Mouse (Mus musculus): ENCODE measurements around the gene Pax4. TPM values are rescaled to one million over a fixed set of nuclear protein-coding genes. Genes with fewer than 3 reads are reported as not detected.

Gene Pax4
- polyA plus RNA-seq, 1 experiment = not detected

DNA sequence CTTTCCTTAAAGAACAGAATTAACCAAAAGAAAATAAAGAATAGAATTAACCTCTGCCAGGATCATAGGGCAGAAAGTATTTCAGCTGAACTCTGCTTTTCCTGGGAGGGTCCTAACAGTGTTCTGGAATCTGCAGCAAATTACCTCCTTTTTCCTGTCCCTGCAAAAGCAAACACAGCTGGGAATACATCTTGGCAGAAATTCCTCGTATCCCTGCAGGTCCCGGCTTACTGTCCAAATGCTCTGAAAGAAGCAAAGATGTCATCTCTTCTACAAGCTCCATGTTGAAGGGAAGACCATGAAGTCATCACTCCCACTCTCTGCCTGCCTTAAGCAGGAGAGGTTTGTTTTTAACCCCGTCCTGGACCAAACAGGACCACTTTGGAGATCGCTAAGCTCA, 32.2 kb downstream of the Pax4 start:
- peaks cover 14% of the 10 kb centered on the region for H3K4me1 ChIP-seq (replicated peaks; ENCODE audit: control insufficient read depth, insufficient read depth, low read length)
- TF ChIP-seq POLR2A (IDR thresholded peaks at IDR 0.05; ENCODE audit: control insufficient read depth, extremely low read depth, insufficient read depth, low read length, poor library complexity) (no peak), CTCF (IDR thresholded peaks at IDR 0.05; ENCODE audit: borderline replicate concordance, control insufficient read depth, extremely low read depth, insufficient read depth, low read length, poor library complexity) (no peak)
- no peak overlapping the region for H3K4me3 ChIP-seq (ENCODE audit: control insufficient read depth, insufficient read depth, low read length)
- DNase-seq = no peak
- H3K27me3 ChIP-seq (ENCODE audit: control insufficient read depth, insufficient read depth, low read length) = no peaks in the 10 kb centered on the region
- 97% methylated on average over 4 of the region's 4 CpGs for WGBS
- peaks cover 26% of the 10 kb centered on the region for H3K36me3 ChIP-seq (ENCODE audit: control insufficient read depth, insufficient read depth, low read length)
- H3K27ac ChIP-seq (ENCODE audit: control insufficient read depth, insufficient read depth, low read length) = no peak overlapping the region

- H3K4me3 ChIP-seq (ENCODE audit: control insufficient read depth, insufficient read depth, low read length) = no peak overlapping the region
- no peaks in the 10 kb centered on the region for H3K27me3 ChIP-seq (ENCODE audit: control insufficient read depth, insufficient read depth, low read length)
- H3K27ac ChIP-seq (ENCODE audit: control insufficient read depth, insufficient read depth, low read length) = no peak overlapping the region
- DNase-seq = no peak
- no peak for TF ChIP-seq CTCF (IDR thresholded peaks at IDR 0.05; ENCODE audit: borderline replicate concordance, control insufficient read depth, extremely low read depth, insufficient read depth, low read length, poor library complexity)
- no peak for TF ChIP-seq POLR2A (IDR thresholded peaks at IDR 0.05; ENCODE audit: control insufficient read depth, extremely low read depth, insufficient read depth, low read length, poor library complexity)
- no peaks in the 10 kb centered on the region for H3K4me1 ChIP-seq (replicated peaks; ENCODE audit: control insufficient read depth, insufficient read depth, low read length)
- 74% methylated on average over 2 of the region's 2 CpGs for WGBS
- H3K36me3 ChIP-seq (ENCODE audit: control insufficient read depth, insufficient read depth, low read length) = 0 out of 2 replicates have a peak, but pooled peaks cover 5% of the 10 kb centered on the region
These were observed 37.9 kb downstream of the Pax4 start for GRCm38 (mm10) chr6:28411236-28411635.

DNA sequence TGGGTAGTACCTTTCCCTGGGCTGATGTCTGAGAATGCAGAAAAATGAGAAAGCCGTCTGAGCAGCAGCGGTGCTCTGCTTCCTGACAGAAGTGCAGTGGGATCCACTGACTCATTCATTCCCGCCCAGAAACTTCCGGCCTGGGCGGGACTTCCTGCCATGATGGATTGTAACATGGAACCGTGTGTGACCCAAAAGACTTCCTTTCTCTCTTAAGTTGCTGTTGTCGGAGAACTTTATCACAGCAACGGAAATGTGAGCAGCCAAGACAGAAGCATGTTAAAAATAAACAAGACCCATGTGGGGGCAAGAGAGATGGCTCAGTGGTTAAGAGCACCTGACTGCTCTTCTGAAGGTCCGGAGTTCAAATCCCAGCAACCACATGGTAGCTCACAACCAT, 39.1 kb downstream of the Pax4 start:
- no peak for TF ChIP-seq CTCF (IDR thresholded peaks at IDR 0.05; ENCODE audit: borderline replicate concordance, control insufficient read depth, extremely low read depth, insufficient read depth, low read length, poor library complexity)
- TF ChIP-seq POLR2A (IDR thresholded peaks at IDR 0.05; ENCODE audit: control insufficient read depth, extremely low read depth, insufficient read depth, low read length, poor library complexity) = no peak
- no peaks in the 10 kb centered on the region for H3K4me1 ChIP-seq (replicated peaks; ENCODE audit: control insufficient read depth, insufficient read depth, low read length)
- no peak overlapping the region for H3K4me3 ChIP-seq (ENCODE audit: control insufficient read depth, insufficient read depth, low read length)
- peak; percentile 16 for DNase-seq
- 39% methylated on average over 9 of the region's 9 CpGs for WGBS
- no peaks in the 10 kb centered on the region for H3K27me3 ChIP-seq (ENCODE audit: control insufficient read depth, insufficient read depth, low read length)
- H3K27ac ChIP-seq (ENCODE audit: control insufficient read depth, insufficient read depth, low read length) = no peak overlapping the region
- H3K36me3 ChIP-seq (ENCODE audit: control insufficient read depth, insufficient read depth, low read length) = no peaks in the 10 kb centered on the region

DNA sequence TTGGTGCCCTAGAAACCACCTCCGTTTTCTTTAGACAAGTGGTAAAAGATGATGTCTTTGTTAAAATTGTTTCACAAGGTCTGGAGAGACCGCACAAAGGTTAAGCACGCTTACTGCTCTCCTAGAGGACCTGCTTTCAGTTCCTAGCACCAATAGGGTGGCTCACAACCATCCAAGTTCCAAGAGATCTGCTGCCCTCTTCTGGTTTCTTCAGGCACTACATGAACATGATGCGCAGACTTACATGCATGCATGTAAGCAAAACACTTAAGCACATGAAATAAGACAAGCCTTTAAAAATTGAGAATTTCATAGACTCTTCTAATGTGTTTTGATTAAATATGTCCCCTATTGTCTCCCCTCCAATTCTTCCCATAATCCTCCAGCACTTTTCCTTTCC, 49.4 kb downstream of the Pax4 start:
- no peaks in the 10 kb centered on the region for H3K36me3 ChIP-seq (ENCODE audit: control insufficient read depth, insufficient read depth, low read length)
- H3K27me3 ChIP-seq (ENCODE audit: control insufficient read depth, insufficient read depth, low read length) = no peaks in the 10 kb centered on the region
- peak; percentile 30 for DNase-seq
- H3K4me1 ChIP-seq (replicated peaks; ENCODE audit: control insufficient read depth, insufficient read depth, low read length) = peaks cover 6% of the 10 kb centered on the region; the same call in 1 of the 2 replicates
- no peak for TF ChIP-seq CTCF (IDR thresholded peaks at IDR 0.05; ENCODE audit: borderline replicate concordance, control insufficient read depth, extremely low read depth, insufficient read depth, low read length, poor library complexity)
- no peak overlapping the region for H3K4me3 ChIP-seq (ENCODE audit: control insufficient read depth, insufficient read depth, low read length)
- H3K27ac ChIP-seq (ENCODE audit: control insufficient read depth, insufficient read depth, low read length) = no peak overlapping the region
- WGBS = 98% methylated on average over 4 of the region's 4 CpGs

DNA sequence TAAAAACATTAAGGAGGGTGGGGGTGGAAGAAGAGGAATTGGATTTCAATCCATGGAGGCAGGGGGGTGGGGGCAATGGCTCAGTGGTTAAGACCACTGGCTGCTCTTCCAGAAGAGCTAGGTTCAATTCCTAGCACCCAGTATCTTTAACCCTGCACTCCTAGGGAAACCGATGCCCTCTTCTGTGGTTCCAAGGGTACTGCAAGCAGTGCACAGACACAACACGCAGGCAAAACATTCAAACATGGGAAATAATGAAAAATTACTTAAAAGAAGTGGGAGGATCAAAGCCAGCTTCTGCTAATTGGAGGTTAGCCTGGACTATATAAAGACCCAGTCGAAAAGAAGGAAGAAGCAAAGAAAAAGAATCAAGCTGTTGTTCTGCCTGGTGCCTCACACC, 50.4 kb downstream of the Pax4 start:
- 91% methylated on average over 3 of the region's 3 CpGs for WGBS

DNA sequence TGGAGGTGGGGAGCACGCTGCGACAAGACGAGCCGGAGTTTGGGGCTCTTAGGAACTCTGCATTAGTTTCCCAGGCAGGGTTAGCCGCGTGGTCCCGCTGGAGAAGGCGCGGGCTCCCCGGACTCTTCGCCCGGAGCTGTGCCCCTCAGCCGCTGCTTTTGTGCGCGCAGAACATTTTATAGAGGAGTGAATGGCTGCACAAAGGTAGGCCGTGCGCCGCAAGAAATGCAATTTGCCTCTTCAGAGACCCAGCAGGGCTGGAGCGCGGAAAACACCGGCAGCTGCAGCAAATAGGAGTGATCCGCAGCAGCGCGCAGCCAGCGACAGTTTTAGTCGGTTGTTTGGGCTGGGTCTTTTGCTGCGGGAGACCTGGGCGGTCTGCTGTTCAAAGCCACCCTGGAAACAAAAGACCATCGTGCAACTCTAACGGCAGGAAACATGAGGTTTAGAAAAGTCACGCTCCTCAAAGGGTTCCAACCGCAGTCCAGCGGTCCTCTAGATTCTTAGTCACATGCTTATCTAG, 51.4 kb downstream of the Pax4 start, which contains the start of gene Zfp800:
Gene Zfp800, minus strand, starts transcription at position 325 of the 523 bp plus-strand sequence.
- DNase-seq = peak; percentile 28
- Histone ChIP-seq H3K27me3 (ENCODE audit: control insufficient read depth, insufficient read depth, low read length) (no peaks in the 10 kb centered on the region), H3K4me1 (replicated peaks; ENCODE audit: control insufficient read depth, insufficient read depth, low read length) (peaks cover 6% of the 10 kb centered on the region; the same call in 1 of the 2 replicates), H3K27ac (ENCODE audit: control insufficient read depth, insufficient read depth, low read length) (no peak within 1 kb of the TSS), H3K36me3 (ENCODE audit: control insufficient read depth, insufficient read depth, low read length) (no peaks in the 10 kb centered on the region), H3K4me3 (ENCODE audit: control insufficient read depth, insufficient read depth, low read length) (peak within 1 kb of the TSS; percentile 54)
- WGBS = under 1% methylated on average over 33 of the region's 33 CpGs
- TF ChIP-seq POLR2A (IDR thresholded peaks at IDR 0.05; ENCODE audit: control insufficient read depth, extremely low read depth, insufficient read depth, low read length, poor library complexity) (no peak), CTCF (IDR thresholded peaks at IDR 0.05; ENCODE audit: borderline replicate concordance, control insufficient read depth, extremely low read depth, insufficient read depth, low read length, poor library complexity) (0 out of 2 replicates have a peak, but pooled peaks have one; percentile 9)

More for the DNA sequence above, 50.4 kb downstream of the Pax4 start:
- Histone ChIP-seq H3K4me3 (ENCODE audit: control insufficient read depth, insufficient read depth, low read length) (no peak overlapping the region), H3K4me1 (replicated peaks; ENCODE audit: control insufficient read depth, insufficient read depth, low read length) (peaks cover 6% of the 10 kb centered on the region; the same call in 1 of the 2 replicates), H3K27me3 (ENCODE audit: control insufficient read depth, insufficient read depth, low read length) (no peaks in the 10 kb centered on the region), H3K27ac (ENCODE audit: control insufficient read depth, insufficient read depth, low read length) (no peak overlapping the region), H3K36me3 (ENCODE audit: control insufficient read depth, insufficient read depth, low read length) (no peaks in the 10 kb centered on the region)
- peak; percentile 21 for DNase-seq
- TF ChIP-seq POLR2A (IDR thresholded peaks at IDR 0.05; ENCODE audit: control insufficient read depth, extremely low read depth, insufficient read depth, low read length, poor library complexity) (no peak), CTCF (IDR thresholded peaks at IDR 0.05; ENCODE audit: borderline replicate concordance, control insufficient read depth, extremely low read depth, insufficient read depth, low read length, poor library complexity) (no peak)

Measured in thymus, adult 2 months (tissue).